Mouse (Mus musculus) erythroblast, adult 5-6 weeks (primary cell): ENCODE data around the gene Zranb1. TPM values are rescaled to one million over a fixed set of nuclear protein-coding genes. Genes with fewer than 3 reads are reported as not detected.

Experiments used
- ATAC-seq: replicated peaks from 2 replicates; pipeline ENCODE4 v1.8.0; 2016; ENCODE audit warnings: moderate number of reproducible peaks, mild to moderate bottlenecking, moderate TSS enrichment, inconsistent platforms; ENCODE audit not compliant: poor library complexity, low FRiP score, severe bottlenecking
- total RNA-seq, 2 experiments: library from RNA; stranded (forward) in 1 of 2; stranded (reverse) in 1 of 2; fragments of 150-400 nt in 1 of 2; fragments of 200-764, 138-1000 nt in 1 of 2; gene quantifications; 2 replicates each; pipeline versions ENCODE4 v1.2.3 to v1.2.4; 2015 to 2017; ENCODE audit warnings: low replicate concordance in 2 of 2

The Zranb1 gene
- total RNA-seq, 2 experiments from 2014 or later = 27.5 to 46.0 TPM

- no peak for ATAC-seq
Observed at GRCm38 (mm10) chr7:132994628-132995191, 63.8 kb downstream of the Zranb1 start.

GRCm38 (mm10) chr7:132996391-132996790, 65.4 kb downstream of the Zranb1 start:
- ATAC-seq = no peak

- ATAC-seq = no peak
Observed at GRCm38 (mm10) chr7:132998639-132999038, 67.7 kb downstream of the Zranb1 start.

- ATAC-seq = no peak
Observed at GRCm38 (mm10) chr7:132999061-132999460, 68.1 kb downstream of the Zranb1 start.

DNA sequence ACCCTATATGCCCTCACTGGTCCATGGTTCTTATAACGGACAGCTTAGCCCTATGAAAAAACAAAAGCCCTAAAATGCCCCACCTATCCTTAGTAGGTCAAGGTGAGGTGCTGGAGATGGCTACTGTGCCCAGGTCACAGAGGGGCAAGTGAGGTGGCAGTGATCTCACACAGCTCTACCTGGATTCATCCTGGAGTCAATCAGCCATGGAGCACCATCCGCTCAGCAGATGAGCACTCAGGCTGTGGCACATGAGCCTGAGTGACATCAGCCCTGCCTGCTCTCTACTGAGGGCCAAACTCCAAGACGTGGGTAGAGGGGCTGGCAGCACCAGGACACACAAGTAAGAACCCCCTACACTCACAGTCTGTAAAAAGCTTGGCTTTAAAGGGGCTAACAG, 70.4 kb downstream of the Zranb1 start:
- ATAC-seq = no peak

- ATAC-seq = no peak
Observed at GRCm38 (mm10) chr7:133002271-133002670, 71.3 kb downstream of the Zranb1 start.

DNA sequence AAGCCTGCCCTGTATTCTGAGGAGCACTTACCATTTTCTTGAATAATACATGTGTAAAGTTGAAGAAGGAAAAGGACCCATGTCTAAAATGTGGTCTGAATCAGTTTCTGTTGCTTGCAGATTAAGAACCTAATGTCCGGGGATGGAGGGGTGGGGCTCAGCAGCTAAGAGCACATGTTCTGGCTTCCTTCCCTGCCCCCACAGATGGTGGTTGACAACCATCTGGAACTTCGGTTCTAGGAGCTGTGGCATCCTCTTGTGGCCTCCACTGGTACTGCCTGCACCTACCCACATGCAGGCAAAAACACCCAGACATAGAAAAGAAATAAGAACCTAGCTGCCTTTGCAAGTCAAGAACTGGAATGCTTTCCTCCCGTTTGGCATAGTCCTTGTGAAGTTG, 72.5 kb downstream of the Zranb1 start:
- ATAC-seq = peak; percentile 64; the same call in 1 of the 2 replicates

DNA sequence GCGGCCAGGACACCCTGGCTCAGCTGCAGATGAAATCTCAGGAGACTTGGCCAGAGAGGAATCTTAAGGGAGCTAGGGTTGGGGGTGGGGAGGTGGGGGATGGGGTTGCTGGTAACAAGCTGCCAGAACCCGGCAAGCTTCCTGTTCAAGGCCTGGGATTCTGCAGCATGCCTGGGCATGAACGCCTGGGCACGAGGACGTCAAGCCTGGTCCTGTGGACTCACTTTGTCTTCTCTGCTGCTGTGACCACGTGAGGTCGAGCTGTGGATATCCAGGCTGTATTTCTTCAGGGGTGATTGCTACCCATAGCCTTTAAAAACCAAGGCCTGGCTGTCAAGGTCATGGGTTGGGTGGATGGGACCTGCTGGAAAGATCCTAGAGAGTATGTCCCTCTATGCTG, 74.8 kb downstream of the Zranb1 start:
- no peak for ATAC-seq

- ATAC-seq = no peak
Observed at GRCm38 (mm10) chr7:133007343-133007742, 76.4 kb downstream of the Zranb1 start.

DNA sequence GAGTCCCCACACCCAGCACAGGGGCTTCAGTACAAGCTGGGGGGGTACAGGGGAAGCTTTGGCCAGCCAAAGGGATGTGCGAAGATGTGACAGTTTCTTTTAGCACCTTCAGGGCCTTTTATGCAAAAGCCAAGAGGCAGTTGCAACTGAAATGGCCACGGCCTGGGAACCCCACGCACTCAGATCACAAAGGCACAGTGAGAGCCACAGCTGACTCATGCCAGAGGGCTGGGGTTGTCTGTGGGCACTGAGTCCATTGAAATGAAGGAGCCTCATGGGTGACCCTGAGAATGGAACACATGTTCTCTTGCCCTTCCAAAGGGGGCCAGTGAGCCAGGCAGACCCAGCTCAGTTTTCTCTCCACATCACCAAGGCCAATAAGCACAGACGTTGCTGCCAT, 77.7 kb downstream of the Zranb1 start:
- no peak for ATAC-seq

GRCm38 (mm10) chr7:133009676-133010075, 78.7 kb downstream of the Zranb1 start:
- no peak for ATAC-seq

DNA sequence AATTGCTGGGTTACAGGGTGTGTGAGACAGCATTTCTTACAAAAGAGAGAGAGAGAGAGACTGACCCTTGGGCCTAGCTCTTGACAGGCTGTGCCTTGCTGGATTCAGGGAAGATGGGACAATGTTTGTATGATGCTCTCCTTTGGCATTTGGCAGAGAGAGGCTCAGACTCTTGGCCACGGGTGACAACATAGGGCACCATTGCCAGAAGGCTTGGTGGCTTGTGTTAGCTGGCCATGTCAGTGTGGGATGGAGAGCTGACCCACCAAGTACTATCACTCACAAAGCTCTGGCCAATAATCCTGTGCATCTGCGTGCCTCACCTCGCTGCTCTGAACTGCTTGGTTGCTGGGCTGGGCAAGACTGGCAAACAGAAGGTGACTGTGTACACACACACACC, 79.5 kb downstream of the Zranb1 start:
- ATAC-seq = no peak

DNA sequence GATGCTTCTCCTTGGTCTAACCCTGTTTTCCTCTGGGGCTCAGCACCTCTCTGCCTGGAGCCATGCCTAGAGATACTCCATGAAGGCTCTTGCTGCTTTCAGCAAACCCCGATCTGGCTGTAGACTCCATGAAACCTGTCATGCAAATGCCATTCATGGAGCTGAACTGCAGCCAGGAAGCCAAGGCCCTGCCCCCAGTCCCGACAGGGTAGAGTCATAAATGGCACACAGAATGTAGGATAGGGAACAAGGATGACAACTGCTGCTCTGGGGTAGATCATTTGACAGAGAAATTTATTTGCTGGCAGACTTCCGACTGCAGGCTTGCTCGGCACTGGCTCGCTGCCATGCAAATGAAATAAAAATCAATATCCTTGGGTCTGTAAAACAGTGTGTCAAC, 80.2 kb downstream of the Zranb1 start:
- ATAC-seq = no peak

DNA sequence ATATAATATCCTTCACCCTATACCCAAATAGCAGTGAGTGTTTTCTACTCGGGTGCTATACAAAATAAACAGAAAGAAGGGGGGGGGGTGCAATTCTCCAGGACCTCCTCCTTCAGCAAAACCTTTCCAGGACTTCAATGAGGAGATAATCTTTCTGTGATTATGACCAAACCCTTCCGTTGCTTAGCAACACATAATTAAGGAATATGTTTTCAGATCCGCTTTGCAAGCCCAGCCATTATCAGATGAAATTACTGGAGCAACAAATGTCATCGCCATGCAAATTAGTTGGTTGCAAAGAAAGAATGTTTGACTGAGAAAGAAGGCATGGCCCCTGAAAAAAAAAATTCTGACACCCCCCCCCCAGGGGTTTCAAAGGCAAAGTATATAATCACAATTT, 80.7 kb downstream of the Zranb1 start:
- no peak for ATAC-seq

GRCm38 (mm10) chr7:133012637-133013366, 81.9 kb downstream of the Zranb1 start:
- ATAC-seq = no peak

GRCm38 (mm10) chr7:133013923-133014322, 83.0 kb downstream of the Zranb1 start:
- ATAC-seq = no peak

DNA sequence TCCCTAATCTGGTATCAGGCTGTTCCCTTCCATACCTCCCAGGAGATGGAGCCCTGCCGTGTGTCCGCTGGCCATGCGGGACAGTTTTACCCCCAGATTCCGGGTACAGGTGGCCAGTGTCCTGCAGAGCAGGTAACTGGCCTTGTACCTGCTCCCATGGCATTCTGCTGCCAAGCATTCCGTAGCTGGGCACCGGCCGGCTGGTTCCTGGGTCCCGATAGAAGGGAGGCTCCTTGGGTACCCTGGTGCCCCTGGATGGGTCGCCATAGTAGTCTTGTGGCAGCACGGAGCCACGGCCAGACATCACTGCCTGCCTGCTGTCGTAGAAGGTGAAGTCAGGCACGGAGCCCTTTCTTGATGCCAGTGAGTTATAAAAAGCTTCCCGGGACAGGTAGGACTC, 83.7 kb downstream of the Zranb1 start:
- ATAC-seq = no peak

DNA sequence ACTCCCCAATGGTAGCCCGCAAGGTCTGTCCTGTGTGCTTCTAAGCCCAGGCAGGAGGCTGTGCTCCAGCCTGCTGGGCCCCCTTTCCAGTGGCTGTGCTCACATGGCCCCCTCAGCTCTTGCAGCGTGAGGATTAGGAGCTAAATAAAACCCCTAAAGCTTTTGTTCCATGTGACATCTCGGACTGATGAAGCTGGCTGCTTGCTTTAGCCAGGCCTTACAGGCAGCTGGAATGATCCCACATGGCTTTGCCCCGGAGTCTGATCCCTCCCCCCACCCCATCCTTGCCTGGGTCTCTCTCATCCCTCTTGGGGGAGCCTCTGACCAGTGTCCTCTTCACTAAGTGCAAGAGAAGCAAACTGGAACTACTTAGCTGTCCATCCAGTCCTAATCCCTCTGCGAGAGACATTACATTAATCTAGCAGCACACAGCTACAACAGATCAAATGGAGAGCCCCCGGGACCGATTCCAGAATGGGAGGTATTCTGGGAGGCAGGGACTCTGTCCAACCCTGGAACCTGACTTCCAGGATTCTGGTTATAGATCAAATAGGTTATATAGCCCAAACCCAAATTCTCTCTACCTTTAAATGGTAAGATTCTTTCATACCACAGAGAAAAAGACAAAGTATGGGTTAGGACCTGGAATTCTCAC, 84.6 kb downstream of the Zranb1 start:
- ATAC-seq = no peak

DNA sequence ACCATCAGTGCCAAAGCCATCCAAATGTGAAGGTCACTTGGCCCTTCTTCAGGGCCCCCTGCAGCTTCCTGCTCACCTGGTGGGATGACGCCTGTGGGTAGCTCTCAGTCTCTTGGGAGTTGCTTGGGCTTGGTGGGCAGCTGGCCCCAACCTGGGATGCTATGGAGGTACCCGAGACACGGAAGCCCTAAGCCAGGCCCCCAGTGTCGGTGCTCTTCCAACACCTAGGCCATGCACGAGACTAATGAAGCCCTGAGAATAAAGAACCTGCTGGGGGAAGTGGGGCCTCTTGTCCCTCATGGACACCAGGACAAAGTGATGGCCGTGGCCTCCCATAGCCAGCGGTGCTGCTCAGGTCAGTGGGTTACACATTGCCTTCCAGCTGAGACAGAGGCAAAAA, 88.0 kb downstream of the Zranb1 start:
- no peak for ATAC-seq

- ATAC-seq = no peak
Observed at GRCm38 (mm10) chr7:133019481-133020020, 88.6 kb downstream of the Zranb1 start.

GRCm38 (mm10) chr7:133024694-133025093, 93.8 kb downstream of the Zranb1 start:
- ATAC-seq = no peak
